Mouse (Mus musculus) testis, adult 2 months (tissue): ENCODE measurements around the gene Evl.

Experiments
- CTCF ChIP-seq: fragments of 200-500 bp; IDR thresholded peaks from 2 replicates; pipeline ENCODE4 v1.5.1; 2012; ENCODE audit warnings: low read depth, mild to moderate bottlenecking, inconsistent platforms, low read length, moderate library complexity; ENCODE audit not compliant: control insufficient read depth, insufficient read depth, insufficient replicate concordance
- POLR2A ChIP-seq: fragments of 200-500 bp; IDR thresholded peaks from 2 replicates; pipeline ENCODE4 v1.6.1; 2012; ENCODE audit warnings: low read depth, mild to moderate bottlenecking, inconsistent platforms, low read length, moderate library complexity; ENCODE audit not compliant: control insufficient read depth

GRCm38 (mm10) chr12:108705486-108705885, 151.0 kb downstream of the Evl start:
- TF ChIP-seq CTCF (no peak), POLR2A (no peak)
